Mouse (Mus musculus) heart, postnatal 4 days (tissue): ENCODE data around the gene R3hdm4. TPM values are rescaled to one million over a fixed set of nuclear protein-coding genes. Genes with fewer than 3 reads are reported as not detected.
"Not testable (repeated sequence)": the region's sequence is repeated elsewhere in the genome, so short reads cannot be mapped to it uniquely, and the experiment has no call there.

Source experiments
- DNase-seq: peaks from one replicate; pipeline ENCODE4 v3.0.0; 2021
- total RNA-seq, 2 experiments: library from RNA; stranded (reverse); gene quantifications; 2 replicates each; pipeline ENCODE4 v1.2.3; 2021

R3hdm4 gene
- 100 to 1,000 TPM in 1 of 2 experiments, 10 to 100 TPM in 1; 91.0 to 100 TPM for total RNA-seq

DNA sequence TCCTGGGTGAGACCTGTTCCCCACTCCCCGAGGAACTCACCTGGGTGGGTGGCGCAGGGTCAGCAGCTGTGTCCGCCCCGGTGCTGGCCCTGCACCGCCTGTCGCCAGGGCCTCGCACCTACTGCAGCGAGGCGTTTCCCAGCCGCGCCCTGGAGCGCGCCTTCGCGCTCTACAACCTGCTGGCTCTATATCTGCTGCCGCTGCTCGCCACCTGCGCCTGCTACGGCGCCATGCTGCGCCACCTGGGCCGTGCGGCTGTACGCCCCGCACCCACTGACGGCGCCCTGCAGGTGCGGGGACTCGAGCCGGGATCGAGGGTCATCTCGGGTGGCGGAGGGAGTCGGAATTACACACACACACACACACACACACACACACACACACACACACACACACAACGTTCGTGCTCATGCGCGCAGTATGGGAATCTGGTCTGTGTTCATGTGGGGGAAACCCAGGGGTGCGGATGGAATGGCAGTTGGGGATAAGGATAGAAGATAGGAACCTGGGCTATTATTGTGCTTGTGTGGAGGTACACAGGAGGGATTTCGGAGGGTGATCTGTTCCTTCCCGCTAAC is at the start of gene R3hdm4:
Gene R3hdm4, minus strand, starts transcription at position 251 of the 578 bp plus-strand sequence.
- no peak for DNase-seq

DNA sequence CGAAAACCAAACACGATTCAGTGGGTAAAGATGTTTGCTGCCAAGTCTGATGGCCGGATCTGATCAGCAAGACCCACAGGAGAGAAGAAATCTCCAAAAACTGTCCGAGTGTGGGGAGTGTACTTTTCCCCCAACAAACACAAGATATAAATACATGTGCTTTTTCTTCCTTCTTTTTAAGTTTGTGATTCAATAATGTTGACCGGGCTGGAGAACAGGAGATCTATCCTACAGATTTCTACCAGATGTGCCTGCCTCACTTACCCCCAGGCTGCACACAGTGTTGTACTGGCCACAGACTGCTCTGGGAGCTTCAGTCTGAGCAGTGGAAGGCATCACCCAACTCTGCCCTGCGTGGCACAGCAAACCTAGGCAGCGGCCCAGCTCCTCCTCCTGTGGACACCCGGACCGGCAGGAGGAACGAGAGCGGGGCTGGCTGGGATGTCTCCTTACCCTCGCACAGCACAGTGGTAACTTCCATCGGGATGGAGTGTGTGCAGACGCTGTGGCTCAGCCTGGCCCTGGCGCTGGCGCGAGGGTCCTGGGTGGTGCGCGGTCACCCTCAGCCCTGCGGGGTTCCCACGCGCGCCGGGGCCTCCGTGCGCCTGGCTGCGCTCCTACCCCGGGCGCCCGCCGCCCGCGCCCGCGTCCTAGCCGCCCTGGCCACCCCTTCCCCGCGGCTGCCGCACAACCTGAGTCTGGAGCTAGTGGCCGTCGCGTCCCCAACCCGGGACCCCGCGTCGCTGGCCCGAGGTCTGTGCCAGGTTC is 49.6 kb upstream of the R3hdm4 start, which contains the start of gene Grin3b:
Gene Grin3b, plus strand, starts transcription at position 301 of the 768 bp plus-strand sequence.
- DNase-seq: no peak

DNA sequence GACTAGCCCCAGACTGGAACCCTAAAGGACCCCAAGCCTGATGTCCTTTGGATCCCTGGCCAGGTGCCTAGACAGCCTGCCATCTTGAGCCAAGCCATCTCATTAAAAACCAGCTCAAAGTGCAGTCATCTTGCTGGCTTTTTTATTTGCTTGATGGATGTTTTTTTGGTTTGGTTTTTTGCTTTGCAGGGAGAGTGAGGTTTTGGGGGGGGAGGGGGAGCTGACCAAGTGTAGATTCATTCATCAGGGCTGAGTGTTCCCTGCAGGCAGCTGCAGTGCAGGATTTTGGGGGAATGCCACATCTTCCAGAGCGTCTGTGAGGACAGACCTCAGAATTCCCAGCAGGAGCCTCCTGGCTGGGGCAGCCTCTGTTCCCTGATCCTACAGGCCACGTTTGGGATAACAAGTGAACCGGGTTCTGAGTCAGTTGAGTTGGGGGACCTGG is 48.1 kb upstream of the R3hdm4 start:
- DNase-seq: no peak

DNA sequence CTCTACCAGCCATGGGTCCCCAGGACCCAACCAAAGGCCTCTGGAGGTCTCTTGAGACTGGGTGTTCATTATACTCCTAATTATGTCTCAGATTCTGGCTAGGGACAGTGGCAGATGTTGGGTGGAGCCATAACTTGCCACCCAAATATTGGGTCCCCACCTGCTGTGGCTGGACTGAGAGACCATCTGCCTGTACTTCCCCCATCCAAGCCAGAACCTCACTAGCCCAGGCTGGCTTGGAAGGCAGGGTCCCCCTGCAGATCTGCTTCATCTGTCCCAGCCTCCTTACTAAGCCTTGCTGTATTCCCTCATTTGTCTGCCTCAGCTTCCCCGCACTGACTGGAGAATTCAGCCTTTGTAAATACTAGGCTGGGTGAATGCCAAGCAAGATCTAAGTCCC is 47.2 kb upstream of the R3hdm4 start:
- DNase-seq: no peak

DNA sequence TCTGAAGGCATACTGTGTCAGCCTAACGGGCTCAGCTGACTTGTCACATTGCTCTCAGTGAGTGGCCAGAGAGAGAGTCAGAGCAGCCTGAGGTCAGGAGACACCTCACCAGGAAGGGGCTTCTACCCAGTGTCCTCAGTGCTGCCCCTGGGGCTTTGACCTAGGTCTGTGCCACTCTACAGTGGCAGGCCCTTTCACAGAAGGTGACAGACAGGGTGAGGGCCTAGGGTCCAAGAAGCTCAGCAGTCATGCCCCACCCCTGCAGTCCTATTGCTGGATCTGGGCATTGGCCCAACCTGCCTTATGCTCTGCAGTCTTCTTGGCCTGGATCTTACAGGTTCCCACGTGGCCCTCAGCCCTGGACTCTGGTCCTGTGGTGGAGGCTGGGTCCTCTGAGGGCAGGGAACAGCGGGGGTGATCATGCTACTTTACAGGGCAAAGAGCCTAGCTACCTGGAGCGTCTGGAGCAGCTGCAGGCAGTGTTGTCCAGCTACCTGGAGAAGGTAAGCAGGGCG is 45.9 kb upstream of the R3hdm4 start:
- no peak for DNase-seq

DNA sequence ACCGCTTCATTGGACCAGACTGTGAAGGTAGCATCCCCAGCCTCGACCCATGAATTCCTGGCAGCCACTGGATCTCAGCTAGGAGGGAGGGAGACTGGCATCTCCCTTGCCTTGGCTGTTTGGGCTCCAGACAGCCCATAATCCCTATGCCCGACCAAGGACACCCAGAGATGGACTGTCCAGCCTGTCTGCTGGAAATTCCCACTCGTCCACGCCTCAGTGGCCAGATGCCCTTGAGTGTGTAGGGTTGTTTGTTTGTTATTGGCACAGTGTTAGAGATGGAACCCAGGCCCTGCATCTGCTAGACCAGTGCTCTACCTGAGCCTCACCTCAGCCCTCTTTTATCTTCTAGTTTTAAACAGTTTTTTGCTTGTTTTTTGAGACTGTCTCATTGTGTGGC is 44.3 kb upstream of the R3hdm4 start:
- DNase-seq: no peak

DNA sequence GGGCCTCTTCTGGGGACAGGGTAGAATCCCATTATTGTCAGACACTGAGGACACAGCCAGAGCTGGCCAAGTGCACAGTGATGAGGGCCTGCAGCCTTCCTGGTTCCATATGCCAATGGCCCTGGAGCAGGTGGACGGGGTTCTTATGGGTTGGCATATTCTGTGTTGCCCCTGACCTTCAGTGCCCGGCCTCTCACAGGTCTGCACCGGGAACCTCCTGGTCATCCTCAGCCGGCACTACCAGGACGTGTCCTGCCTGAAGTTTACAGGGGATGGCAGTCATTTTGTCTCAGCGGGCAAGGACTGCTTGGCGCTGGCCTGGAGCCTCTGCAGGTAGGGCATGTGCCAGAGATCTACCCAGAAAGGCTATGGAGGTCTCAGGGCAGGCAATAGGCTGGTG is 43.7 kb upstream of the R3hdm4 start:
- no peak for DNase-seq

DNA sequence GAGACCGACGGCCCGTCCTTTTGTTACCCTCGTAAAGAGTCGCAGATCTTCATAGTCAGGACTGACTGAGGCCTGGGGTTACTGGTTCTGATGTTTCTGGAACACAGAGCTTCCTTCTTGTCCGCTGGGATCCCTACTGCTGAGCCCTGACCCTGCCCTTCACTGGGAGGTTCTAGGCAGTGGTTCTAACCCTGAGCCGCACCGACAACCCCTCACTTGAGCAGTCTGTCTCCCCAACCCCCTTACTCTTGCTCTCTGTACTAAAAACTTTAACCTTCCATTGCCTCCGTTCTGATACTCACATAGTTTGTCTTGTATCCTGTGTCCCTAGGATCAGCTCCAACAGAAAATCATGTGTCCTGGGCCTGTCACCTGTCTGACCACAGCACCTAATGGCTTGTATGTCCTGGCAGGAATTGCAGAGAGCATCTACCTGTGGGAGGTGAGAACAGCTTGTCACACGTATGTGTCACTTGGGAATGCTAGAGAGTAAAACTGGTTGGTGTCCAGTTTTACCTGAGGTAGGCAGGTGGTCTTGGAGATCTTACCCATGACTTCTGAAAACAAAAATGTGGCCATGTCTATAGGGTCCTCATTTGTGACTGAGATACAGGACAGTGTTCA is 39.8 kb upstream of the R3hdm4 start:
- DNase-seq: no peak

DNA sequence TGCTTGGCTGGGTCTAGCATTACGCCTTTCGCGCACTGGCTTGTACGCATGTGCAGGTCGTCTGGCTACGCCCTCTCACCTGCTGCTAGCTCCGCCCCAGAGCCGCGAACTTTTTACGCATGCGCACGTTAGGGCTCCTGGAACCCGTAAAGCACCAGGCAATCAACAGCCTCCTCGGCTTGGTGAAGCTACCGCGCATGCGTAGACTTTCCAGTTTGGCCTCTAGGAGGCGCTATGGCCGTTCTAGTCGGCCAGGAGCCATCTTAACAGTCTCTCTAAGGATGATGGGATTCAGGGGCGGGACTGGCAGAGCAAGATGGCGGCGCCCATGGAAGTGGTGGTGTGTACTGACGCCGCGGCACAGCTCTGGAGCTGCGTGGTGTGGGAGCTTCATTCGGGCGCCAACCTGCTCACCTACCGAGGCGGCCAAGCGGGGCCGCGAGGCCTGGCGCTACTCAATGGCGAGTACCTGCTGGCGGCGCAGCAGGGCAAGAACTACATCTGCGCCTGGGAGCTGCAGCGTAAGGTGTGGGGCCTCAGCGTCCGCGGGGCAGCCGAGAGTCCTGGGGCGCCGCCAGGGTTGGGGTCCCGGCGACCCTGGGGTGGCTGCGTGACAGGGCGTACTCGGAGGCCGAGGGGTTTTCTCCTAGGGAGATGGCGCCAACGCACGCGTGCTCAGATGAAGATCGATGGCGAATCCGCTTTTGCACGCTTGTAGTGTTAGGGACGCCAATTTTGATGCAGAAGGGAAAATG is 39.0 kb upstream of the R3hdm4 start, which contains the start of gene Wdr18:
Gene Wdr18, plus strand, starts transcription at position 306 of the 755 bp plus-strand sequence.
- DNase-seq: peak; percentile 100

DNA sequence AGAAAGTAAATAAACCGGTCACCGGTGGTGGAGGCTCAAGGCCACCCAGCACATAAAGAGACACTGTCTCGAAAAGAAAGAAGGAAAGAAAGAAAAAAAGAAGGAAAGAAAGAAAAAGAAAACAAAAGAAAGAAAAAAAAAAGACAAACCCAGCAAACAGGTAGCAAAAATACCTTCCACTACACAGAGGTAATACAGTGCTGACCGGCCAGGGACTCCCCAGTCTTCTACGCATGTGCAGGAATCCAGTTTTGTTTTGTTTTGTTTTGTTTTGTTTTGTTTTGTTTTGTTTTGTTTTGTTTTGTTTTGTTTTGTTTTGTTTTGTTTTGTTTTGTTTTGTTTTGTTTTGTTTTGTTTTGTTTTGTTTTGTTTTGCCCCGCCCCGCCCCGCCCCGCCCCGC is 38.4 kb upstream of the R3hdm4 start:
- DNase-seq: not testable (repeated sequence)

DNA sequence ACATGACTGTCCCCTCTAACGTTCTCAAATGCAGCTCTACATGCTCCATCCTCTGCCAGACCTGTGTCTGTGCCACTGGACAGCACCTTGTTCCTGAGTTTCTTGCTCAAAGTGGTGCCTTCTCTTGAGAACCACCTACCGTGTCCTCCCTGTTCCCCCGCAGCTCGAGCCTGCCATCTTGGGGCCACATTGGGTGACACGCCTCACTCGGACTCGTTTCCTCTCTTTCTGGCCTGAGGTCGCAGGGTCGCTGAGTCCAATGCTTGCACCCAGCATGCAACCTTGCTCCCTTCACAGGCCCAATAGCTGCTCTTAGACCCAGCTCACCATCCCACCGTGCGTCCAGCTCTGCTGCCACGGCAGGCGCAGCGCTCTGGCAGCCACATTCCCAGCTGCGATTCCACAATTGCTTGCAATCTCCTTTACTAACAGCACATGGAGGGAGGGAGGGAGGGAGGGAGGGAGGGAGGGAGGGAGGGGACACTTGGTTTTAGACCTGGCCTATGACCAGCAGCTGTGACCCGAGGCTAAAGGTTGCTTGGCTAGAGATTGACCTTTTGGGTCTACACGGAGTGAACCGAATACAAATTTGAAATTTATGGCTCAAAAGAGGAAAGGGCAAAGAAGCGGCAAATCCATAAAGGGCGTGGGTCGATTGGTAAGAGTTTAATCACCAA is 37.3 kb upstream of the R3hdm4 start:
- DNase-seq: peak; percentile 89

DNA sequence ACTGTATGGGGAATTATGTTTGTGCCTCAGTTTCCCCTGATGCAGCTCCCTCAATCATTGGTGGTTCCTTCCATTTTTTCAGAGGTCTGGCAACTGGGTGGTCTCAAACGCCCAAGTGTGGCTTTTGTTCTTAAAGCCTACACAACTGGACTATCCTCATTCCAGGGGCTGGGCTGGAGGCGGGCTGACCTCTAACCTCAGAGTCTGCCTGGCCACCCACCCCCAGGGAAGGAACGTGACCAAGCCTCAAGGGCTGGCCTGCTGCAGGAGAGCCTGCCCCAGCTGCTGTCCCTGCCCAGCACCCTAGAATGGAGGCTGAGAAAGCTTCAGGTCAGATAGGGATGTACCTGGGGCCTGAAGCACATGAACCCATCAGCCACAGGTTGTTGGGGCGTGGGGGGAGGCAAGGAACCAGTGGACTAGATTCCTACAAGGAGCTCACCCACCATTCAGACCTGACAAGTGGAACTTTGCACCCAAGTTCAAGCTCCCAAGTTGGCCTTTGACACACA is 35.7 kb upstream of the R3hdm4 start:
- no peak for DNase-seq

DNA sequence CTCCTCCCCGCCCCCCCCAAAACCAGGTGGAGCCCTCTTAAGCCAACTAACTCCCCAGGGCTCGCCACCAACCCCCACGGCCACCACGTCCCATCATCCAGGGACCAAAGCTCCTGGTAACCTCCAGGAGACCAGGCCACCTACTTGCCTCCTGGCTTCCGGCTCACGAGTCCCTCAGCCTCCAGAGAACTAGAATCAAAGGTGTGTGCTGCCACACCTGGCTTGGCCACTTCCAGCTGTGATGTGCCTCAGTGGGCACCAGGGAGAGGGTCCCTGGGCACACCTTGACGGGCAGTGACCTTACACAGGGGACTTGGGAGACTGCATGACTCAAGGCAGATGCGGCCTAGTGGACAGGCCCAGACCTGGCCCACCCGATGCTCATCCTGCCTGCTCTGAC is 34.7 kb upstream of the R3hdm4 start:
- DNase-seq: no peak

DNA sequence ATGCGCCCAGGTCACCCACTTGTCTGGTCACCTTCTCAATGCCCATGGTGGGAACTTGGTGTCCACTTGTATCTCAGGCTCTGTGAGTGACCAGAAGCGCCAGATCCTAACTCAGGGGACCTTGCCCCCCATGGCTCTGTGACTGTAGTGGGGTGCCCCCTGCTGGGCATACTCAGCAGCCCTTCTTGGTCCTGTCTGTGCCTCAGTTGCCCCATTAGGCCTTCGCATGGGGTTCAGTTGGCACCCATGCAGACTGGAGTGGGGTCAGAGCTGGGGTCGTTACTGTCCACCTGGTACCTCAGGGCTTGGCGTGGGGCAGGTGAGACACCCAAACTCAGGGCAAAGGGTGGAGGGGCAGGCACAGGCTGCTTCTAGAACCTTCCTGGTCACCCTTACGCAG is 32.9 kb upstream of the R3hdm4 start:
- DNase-seq: peak; percentile 47

DNA sequence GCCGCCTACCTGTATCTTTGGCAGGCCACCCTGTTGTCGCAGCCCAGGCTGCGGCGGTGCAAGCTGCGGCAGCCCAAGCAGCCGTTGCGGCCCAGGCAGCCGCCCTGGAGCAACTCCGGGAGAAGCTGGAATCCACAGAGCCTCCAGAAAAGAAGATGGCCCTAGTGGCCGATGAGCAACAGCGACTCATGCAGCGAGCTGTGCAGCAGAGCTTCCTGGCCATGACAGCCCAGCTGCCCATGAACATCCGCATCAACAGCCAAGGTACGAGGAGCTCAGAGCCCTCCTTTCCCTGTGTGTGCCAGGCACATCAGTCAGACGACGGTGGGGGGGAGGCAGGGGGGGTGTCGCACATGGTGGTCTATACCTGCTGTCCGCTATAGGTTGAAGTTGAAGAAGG is 29.7 kb upstream of the R3hdm4 start:
- DNase-seq: no peak

DNA sequence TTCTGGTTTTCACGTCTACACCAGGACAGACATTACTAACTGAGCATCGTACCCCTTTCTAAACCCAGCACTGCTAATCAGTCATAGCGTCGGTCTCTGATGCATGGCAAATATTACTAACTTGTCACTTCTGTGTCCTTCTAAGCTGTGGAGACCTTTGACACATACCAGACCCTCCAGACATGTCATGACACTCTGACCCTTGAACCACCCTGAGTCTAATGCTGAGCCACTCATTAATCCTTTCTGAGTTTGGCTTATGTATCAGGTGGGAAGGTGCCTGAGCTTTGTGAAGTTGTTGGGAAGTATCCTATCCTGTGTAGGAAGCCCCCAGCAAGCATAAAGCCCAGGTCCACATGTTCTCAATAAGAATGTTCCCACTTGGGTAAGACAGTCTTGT is 28.9 kb upstream of the R3hdm4 start:
- no peak for DNase-seq

DNA sequence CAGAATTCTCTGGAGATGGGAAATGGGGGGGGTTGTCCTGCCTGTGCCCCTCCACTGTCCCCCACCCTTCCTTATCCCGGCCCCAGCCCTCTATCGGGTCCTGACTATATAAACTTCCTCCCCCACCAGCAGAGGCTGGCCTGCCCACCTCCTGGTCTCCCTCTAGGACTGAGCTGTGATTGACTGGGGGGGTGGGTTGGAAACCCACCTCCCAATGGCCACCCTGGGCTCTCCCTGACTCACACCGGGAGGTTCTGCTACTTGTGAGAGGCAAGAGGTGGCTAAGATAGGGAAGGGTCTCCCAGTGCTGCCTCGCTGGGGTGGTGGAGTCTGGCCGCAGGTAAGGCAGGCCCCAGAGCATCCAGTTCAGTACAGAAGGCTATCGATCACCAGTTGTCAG is 26.5 kb upstream of the R3hdm4 start:
- DNase-seq: no peak

DNA sequence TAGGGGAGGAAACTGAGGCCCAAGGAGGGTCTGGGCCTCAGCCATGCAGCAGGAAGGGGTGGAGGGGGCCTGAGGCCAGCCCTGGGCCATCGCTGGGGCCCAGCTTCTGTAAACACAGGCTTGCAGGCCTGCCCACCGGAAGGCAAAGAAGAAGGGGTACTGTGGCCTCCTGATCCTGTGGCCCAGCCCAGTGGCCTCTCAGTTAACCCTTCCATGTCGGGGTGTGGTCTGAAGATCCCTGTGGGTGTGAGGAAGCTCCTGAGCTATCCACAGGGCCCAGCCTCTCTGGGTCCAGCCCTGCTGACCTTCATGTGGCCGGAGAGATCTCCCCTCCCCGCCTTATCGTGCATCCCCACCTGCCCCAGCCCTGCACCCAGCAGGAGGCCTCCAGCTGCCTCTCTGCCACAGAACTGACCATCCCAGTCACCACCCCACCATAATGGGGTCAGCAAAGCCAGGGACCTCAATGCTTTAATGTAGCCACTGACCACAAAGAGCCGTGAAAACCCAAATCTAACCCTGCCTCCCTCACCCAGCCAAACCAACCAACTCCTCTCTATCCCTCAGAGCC is 25.8 kb upstream of the R3hdm4 start:
- DNase-seq: no peak

DNA sequence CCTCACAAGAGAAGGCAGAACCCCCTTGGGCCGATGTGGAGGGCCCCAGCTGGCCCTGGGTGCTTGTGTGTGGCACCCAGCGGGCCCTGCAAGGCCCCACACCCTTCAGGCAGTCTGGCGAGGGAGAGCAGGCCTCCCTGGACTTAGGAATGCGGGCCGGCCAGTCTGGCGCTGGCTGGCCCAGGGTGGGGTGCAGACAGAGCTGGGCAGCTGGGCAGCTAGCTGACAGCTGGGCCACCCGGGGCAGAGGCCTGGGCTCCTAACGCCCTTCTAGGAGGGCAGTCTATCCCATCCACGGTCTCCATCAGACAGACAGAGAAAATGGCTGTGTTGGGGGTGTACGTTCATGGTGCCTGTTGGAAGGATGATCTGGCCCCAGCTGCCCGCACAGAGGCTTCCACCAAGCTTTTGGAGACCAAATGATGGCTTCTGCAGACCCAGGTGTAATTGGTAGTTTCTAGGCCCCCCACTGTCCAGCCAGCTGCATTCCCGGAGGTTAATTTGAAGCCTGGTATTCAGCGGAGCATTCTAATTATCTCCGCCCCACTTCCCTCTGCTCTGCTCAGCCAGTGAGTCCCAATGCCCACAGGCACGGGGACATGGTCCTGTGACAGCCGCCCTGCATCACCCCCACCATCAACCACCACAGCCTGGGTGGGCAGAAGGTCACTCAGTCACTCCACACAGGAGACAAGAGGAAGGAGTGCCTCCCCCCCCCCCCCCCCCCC is 24.7 kb upstream of the R3hdm4 start:
- no peak for DNase-seq

DNA sequence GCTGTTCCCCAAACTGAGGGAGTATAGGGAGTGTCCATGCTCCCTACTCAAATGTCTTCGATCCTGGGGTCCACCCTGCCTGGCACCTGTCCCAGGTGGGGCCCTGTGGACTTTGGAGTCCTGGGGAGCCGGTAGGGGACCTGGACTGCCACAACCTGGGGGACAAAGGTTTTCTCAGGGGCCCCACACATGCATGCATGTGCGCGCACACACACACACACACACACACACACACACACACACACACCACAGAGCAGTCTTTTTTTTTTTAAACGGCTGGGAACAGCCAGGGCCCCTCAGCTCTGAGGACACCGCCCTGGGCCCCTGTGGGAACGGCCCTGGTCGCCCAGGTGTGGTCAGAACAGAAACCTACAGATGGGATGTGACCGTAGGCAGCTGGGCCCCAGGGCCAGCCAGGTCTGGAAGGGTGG is 22.5 kb upstream of the R3hdm4 start:
- no peak for DNase-seq

DNA sequence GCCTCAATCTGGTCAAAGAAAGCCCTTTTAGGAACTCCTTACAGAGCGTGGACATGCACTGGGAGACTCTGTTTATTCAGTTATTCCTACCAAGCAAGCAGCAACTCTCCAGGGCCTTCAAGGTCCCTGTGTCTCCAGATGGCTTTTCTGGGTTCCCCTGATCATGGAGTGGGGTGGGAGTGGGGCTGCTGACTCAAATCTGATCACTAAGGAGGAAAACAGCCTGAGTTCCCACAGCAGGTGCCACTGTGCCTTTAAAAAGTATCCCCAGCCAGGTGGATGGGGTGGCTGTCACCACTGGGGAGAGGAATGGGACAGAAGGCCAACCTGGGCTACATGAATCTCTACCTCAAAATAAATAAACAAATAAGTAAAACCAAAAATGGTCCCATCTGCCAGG is 22.0 kb upstream of the R3hdm4 start:
- no peak for DNase-seq
